Mouse (Mus musculus) thymus, adult 2 months (tissue): ENCODE results near the gene Agxt. TPM values are rescaled to one million over a fixed set of nuclear protein-coding genes. Genes with fewer than 3 reads are reported as not detected.
A peak's percentile ranks its signal among the peaks of the same experiment; 100 is the strongest.

Source experiments
- DNase-seq: peaks from one replicate; pipeline ENCODE4 v3.0.0; 2021
- H3K27ac ChIP-seq: fragments of 200-500 bp; 2 replicates; pipeline ENCODE4 v1.5.1; 2012; ENCODE audit warnings: low read length, control low read depth; ENCODE audit not compliant: control insufficient read depth, insufficient read depth
- H3K27me3 ChIP-seq: fragments of 200-500 bp; 2 replicates; pipeline ENCODE4 v1.6.1; 2012; ENCODE audit warnings: mild to moderate bottlenecking, low read length, moderate library complexity, mixed read lengths; ENCODE audit not compliant: control insufficient read depth, insufficient read depth
- H3K36me3 ChIP-seq: fragments of 200-500 bp; 2 replicates; pipeline ENCODE4 v1.6.1; 2012; ENCODE audit warnings: mild to moderate bottlenecking, low read length, moderate library complexity; ENCODE audit not compliant: control insufficient read depth, insufficient read depth
- H3K4me1 ChIP-seq: fragments of 200-500 bp; replicated peaks from 2 replicates; pipeline ENCODE4 v1.6.1; 2012; ENCODE audit warnings: low read length; ENCODE audit not compliant: control insufficient read depth, insufficient read depth
- H3K4me3 ChIP-seq: fragments of 200-500 bp; 2 replicates; pipeline ENCODE4 v1.5.1; 2012; ENCODE audit warnings: mild to moderate bottlenecking, low read length, control low read depth, moderate library complexity; ENCODE audit not compliant: control insufficient read depth, insufficient read depth
- CTCF ChIP-seq: fragments of 200-500 bp; IDR thresholded peaks from 2 replicates; pipeline ENCODE4 v1.5.1; 2012; ENCODE audit warnings: mild to moderate bottlenecking, control low read depth, low read length, moderate library complexity, borderline replicate concordance; ENCODE audit not compliant: control insufficient read depth, poor library complexity, insufficient read depth; ENCODE audit errors: extremely low read depth
- POLR2A ChIP-seq: fragments of 200-500 bp; IDR thresholded peaks from 2 replicates; pipeline ENCODE4 v1.6.1; 2012; ENCODE audit warnings: mild to moderate bottlenecking, low read length, control low read depth, moderate library complexity; ENCODE audit not compliant: control insufficient read depth, poor library complexity, insufficient read depth; ENCODE audit errors: extremely low read depth
- WGBS: fragments of 180-500 bp; shearing (Covaris S2); methylation state at CpG from one replicate; pipeline ENCODE4 v1.1.7; 2018; 5-methylcytosine and 5-hydroxymethylcytosine counted together
- polyA plus RNA-seq: library from polyadenylated mRNA; depleted of rRNA; stranded (reverse); fragments of >200 nt; gene quantifications from 2 replicates; pipeline ENCODE4 v1.2.3, GENCODE M21; 2012

Agxt gene
- polyA plus RNA-seq, 1 experiment: 0.23 TPM

DNA sequence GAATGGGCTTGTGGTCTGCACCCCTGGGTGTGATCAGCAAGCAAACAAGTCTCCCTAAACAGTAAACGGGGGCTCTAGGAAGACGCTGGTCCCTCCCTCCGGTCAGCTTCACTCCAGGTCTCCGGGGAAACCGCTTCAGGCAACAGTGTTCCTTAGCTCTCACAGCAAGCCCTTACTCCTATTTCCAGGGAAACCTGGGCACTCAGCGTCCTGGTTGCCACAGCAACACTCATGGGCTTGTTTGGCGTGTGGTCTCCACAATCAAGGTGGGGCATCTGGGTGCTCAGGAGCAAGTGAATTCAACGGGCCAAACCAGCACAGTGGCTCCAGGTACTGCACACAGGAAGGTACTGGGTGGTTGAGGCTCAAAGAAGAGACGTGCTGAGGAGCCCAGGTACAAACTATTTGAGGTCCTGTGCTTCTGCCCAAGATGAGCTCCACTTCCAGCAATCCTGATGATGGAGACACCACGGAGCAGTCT, 33.3 kb downstream of the Agxt start, which contains the start of gene Crocc2:
Gene Crocc2 (plus strand): TSS at position 431 of the 481 bp plus-strand sequence.
- no peak for DNase-seq
- WGBS: 71% methylated on average over 10 of the region's 10 CpGs
- H3K4me1 ChIP-seq: no peaks in the 10 kb centered on the region
- H3K27ac ChIP-seq: no peak within 1 kb of the TSS
- TF ChIP-seq POLR2A (no peak), CTCF (no peak)
- no peaks in the 10 kb centered on the region for H3K36me3 ChIP-seq
- H3K4me3 ChIP-seq: no peak within 1 kb of the TSS
- H3K27me3 ChIP-seq: no peaks in the 10 kb centered on the region

DNA sequence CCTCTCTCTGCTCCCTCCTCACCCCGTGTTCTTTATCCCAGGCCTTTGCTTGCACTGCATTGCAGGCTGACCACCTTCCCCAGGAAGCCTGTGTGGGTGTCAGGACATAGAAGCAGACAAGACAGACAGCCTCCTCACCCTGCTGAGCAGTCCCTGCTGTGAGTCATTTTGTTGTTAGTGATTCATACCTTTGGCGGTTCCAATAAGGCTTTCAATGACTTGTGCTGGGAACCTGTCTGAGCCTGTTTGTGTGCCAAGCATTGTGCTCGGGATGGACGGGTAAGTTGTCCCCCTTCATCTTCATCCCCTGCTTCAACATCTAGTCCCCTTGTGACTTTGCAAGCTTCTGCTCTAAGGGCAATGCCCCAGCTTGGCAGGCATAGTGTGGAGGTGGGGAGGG, 38.6 kb downstream of the Agxt start:
- H3K27ac ChIP-seq: no peak overlapping the region
- DNase-seq: no peak
- TF ChIP-seq CTCF (no peak), POLR2A (no peak)
- H3K4me3 ChIP-seq: no peak overlapping the region
- H3K4me1 ChIP-seq: no peaks in the 10 kb centered on the region
- WGBS: 65% methylated on average over 4 of the region's 4 CpGs
- H3K36me3 ChIP-seq: no peaks in the 10 kb centered on the region
- H3K27me3 ChIP-seq: peaks cover 5% of the 10 kb centered on the region; the same call in 1 of the 2 replicates

DNA sequence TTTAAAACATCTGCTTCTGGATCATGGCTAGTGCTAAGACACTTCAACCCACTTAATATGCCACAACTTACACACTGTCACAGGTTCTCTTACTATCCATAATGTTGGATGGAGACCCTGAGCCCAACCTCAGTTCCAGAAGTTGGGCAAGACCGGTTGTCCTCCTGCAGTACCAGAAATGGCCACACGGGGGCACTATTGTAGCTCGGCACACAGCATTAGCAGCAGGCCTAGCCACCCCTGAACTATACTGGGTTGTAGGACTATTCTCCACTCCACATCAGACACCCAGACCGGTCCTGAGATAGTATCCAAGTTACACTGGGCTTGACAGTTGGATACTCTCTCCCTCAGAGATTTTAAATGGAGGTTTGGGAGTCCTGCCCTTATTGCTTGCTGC, 39.4 kb downstream of the Agxt start:
- H3K4me1 ChIP-seq: no peaks in the 10 kb centered on the region
- H3K4me3 ChIP-seq: no peak overlapping the region
- H3K27me3 ChIP-seq: peaks cover 5% of the 10 kb centered on the region; the same call in 1 of the 2 replicates
- H3K36me3 ChIP-seq: no peaks in the 10 kb centered on the region
- DNase-seq: peak; percentile 67
- no peak overlapping the region for H3K27ac ChIP-seq
- WGBS: 3% methylated on average over 4 of the region's 4 CpGs
- TF ChIP-seq CTCF: peak; percentile 89
- TF ChIP-seq POLR2A: no peak

DNA sequence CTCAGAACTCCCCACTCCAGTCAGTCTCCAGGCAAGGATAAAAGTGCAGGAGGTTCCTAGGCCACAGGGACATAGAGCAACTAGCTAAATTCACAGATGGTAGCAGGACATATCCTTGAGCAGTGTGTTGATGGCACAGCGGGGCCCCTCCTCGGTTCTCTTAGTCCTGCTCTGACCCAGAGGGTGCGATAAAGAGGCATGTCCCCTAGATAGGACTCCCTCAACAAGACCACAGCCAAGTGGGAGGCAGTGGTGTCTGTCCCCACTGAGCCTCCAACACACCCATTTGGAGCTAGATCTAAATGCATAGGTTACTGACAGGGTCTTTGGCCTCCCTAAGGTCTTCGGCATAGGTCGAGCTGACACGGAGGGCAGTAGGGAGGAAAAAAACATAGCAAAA, 40.8 kb downstream of the Agxt start:
- H3K4me3 ChIP-seq: no peak overlapping the region
- H3K27ac ChIP-seq: no peak overlapping the region
- no peak for DNase-seq
- WGBS: 47% methylated on average over 6 of the region's 6 CpGs
- no peaks in the 10 kb centered on the region for H3K36me3 ChIP-seq
- TF ChIP-seq POLR2A (no peak), CTCF (no peak)
- H3K27me3 ChIP-seq: peaks cover 5% of the 10 kb centered on the region; the same call in 1 of the 2 replicates
- no peaks in the 10 kb centered on the region for H3K4me1 ChIP-seq

DNA sequence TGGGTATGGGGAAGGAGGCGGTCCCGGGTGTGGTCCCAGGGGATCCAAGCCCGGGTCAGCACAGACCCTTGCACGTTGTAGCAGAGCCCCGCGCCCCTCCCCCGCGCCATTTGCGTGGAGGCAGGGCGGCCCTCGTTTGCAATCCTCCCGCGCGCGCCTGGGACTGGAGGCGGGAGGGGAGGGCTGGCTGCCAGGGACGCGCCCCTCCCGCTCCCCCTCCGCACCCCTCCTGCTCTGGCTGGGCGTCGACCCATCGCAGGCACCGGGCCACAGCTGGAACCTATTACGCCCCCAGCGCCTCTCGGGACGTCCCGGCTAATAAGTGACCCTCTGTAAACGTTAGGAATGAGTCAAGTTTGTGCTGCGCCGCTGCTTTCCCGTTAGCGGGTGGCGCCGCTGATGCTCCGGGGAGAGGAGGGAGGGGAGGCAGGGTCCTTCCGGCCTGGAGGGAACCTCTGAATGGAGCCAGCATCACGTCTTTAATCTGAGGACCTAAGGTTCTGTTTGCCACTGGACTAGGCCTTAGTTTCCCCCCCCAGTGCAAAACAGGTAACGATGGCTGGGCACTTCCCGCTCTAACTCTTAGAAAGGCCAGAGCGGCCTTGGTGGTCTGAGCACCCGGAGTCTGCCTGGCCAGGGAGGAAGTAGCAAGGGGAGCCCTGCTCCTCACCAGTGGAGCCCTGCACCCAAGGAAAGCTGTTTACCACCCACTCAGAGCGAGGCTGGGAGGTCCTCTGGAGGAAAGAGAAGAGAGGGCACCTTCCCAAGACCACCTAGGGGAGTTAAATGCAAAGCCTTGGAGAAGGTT, 41.7 kb downstream of the Agxt start:
- Histone ChIP-seq H3K27ac (no peak overlapping the region), H3K4me3 (no peak overlapping the region), H3K4me1 (no peaks in the 10 kb centered on the region), H3K27me3 (peaks cover 5% of the 10 kb centered on the region; the same call in 1 of the 2 replicates), H3K36me3 (no peaks in the 10 kb centered on the region)
- 4% methylated on average over 44 of the region's 44 CpGs for WGBS
- TF ChIP-seq POLR2A: no peak
- TF ChIP-seq CTCF: no peak
- DNase-seq: no peak

DNA sequence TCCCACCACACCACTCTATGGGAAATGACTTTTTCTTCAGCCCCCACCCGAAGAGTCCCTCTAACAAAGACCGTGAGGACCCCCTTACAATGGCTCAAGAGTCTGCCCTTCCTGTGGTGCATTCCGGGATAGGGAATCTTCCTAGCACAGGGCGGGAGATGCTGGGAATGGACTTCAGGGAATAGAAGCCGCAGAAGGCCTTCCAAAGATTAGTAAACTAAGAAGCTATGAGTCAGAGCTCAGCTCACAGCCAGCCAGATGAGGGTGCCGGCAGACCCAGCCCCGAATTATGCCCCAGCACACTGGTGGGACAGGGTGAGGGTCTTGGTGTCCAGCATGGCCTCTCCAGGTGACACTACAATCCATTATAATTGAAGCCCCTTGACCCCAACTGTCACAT, 47.2 kb downstream of the Agxt start:
- no peak for DNase-seq
- WGBS: 94% methylated on average over 7 of the region's 7 CpGs
- H3K27me3 ChIP-seq: peaks cover 2% of the 10 kb centered on the region; the same call in 1 of the 2 replicates
- TF ChIP-seq POLR2A: no peak
- TF ChIP-seq CTCF: no peak
- H3K27ac ChIP-seq: no peak overlapping the region
- no peaks in the 10 kb centered on the region for H3K36me3 ChIP-seq
- H3K4me3 ChIP-seq: no peak overlapping the region
- H3K4me1 ChIP-seq: no peaks in the 10 kb centered on the region
